Mouse (Mus musculus) limb, embryonic 12.5 days (tissue): Measurements from ENCODE around the gene Wls. TPM values are rescaled to one million over a fixed set of nuclear protein-coding genes. Genes with fewer than 3 reads are reported as not detected.
A peak's percentile ranks its signal among the peaks of the same experiment; 100 is the strongest.

ENCODE experiments used
- ATAC-seq: fragments of 200-750 bp; cut with Nextera tagmentation; 2 replicates; pipeline ENCODE4 v1.8.0; 2017; ENCODE audit warnings: low read depth, moderate TSS enrichment; ENCODE audit not compliant: insufficient number of reproducible peaks, insufficient read depth, low FRiP score, low TSS enrichment
- H3K27ac ChIP-seq: fragments of 300-500 bp; sonication (generic); 2 replicates; pipeline ENCODE4 v1.5.1; 2016; ENCODE audit warnings: mild to moderate bottlenecking, moderate library complexity
- H3K27me3 ChIP-seq: fragments of 300-500 bp; sonication (generic); 2 replicates; pipeline ENCODE4 v1.6.1; 2016; ENCODE audit warnings: mild to moderate bottlenecking, moderate library complexity
- H3K36me3 ChIP-seq: fragments of 300-500 bp; sonication (generic); 2 replicates; pipeline ENCODE4 v1.6.1; 2016; ENCODE audit warnings: mild to moderate bottlenecking, moderate library complexity
- H3K4me1 ChIP-seq: fragments of 300-500 bp; sonication (generic); replicated peaks from 2 replicates; pipeline ENCODE4 v1.6.1; 2016
- H3K4me2 ChIP-seq: fragments of 300-500 bp; sonication (generic); 2 replicates; pipeline ENCODE4 v1.6.1; 2016; ENCODE audit warnings: mild to moderate bottlenecking, moderate library complexity
- H3K4me3 ChIP-seq: fragments of 300-500 bp; sonication (generic); replicated peaks from 2 replicates; pipeline ENCODE4 v1.5.1; 2016; ENCODE audit warnings: mild to moderate bottlenecking
- H3K9ac ChIP-seq: fragments of 300-500 bp; sonication (generic); replicated peaks from 2 replicates; pipeline ENCODE4 v1.6.1; 2016; ENCODE audit warnings: mild to moderate bottlenecking, moderate library complexity
- H3K9me3 ChIP-seq: fragments of 300-500 bp; sonication (generic); 2 replicates; pipeline ENCODE4 v1.6.1; 2016; ENCODE audit warnings: mild to moderate bottlenecking, moderate library complexity
- WGBS: fragments of 180-500 bp; shearing (Covaris S2); methylation state at CpG from one replicate; pipeline ENCODE4 v1.1.7; 2016; 5-methylcytosine and 5-hydroxymethylcytosine counted together
- polyA plus RNA-seq: library from polyadenylated mRNA; unstranded; fragments of >200 nt; fragmentation: Nextera tagmentation; extraction: Ambion mirVana; gene quantifications from 2 replicates; pipeline ENCODE4 v1.2.1, GENCODE M21; 2016

Wls gene
- polyA plus RNA-seq, 1 experiment from 2014 or later: 166 TPM

GRCm38 (mm10) chr3:159857112-159857511 is 17.6 kb downstream of the Wls start:
- H3K9me3 ChIP-seq: no peaks in the 10 kb centered on the region
- no peak overlapping the region for H3K4me2 ChIP-seq
- H3K4me3 ChIP-seq: no peak overlapping the region
- no peak for ATAC-seq
- no peaks in the 10 kb centered on the region for H3K27me3 ChIP-seq
- H3K9ac ChIP-seq: no peak overlapping the region
- no peak overlapping the region for H3K27ac ChIP-seq
- WGBS: 84% methylated on average over 1 of the region's 1 CpGs
- no peaks in the 10 kb centered on the region for H3K36me3 ChIP-seq
- no peaks in the 10 kb centered on the region for H3K4me1 ChIP-seq

- Histone ChIP-seq H3K4me1 (no peaks in the 10 kb centered on the region), H3K27ac (no peak overlapping the region), H3K36me3 (no peaks in the 10 kb centered on the region), H3K27me3 (no peaks in the 10 kb centered on the region), H3K9ac (no peak overlapping the region), H3K4me2 (no peak overlapping the region), H3K9me3 (no peaks in the 10 kb centered on the region), H3K4me3 (no peak overlapping the region)
- WGBS: 95% methylated on average over 1 of the region's 1 CpGs
- ATAC-seq: no peak
Observed at GRCm38 (mm10) chr3:159865691-159866090, 26.2 kb downstream of the Wls start.

- H3K36me3 ChIP-seq: peaks cover 33% of the 10 kb centered on the region
- no peaks in the 10 kb centered on the region for H3K27me3 ChIP-seq
- ATAC-seq: no peak
- no peaks in the 10 kb centered on the region for H3K4me1 ChIP-seq
- no peak overlapping the region for H3K4me2 ChIP-seq
- H3K9me3 ChIP-seq: no peaks in the 10 kb centered on the region
- no peak overlapping the region for H3K9ac ChIP-seq
- H3K4me3 ChIP-seq: no peak overlapping the region
- H3K27ac ChIP-seq: no peak overlapping the region
Observed at GRCm38 (mm10) chr3:159878983-159879382, 39.5 kb downstream of the Wls start.

- Histone ChIP-seq H3K36me3 (peaks cover 4% of the 10 kb centered on the region; the same call in 1 of the 2 replicates), H3K4me2 (no peak overlapping the region), H3K4me1 (peaks cover 13% of the 10 kb centered on the region), H3K4me3 (no peak overlapping the region), H3K27me3 (no peaks in the 10 kb centered on the region), H3K9me3 (no peaks in the 10 kb centered on the region), H3K27ac (no peak overlapping the region), H3K9ac (no peak overlapping the region)
- WGBS: 31% methylated on average over 2 of the region's 2 CpGs
- ATAC-seq: no peak
Observed at GRCm38 (mm10) chr3:159883325-159883724, 43.9 kb downstream of the Wls start.

GRCm38 (mm10) chr3:159884802-159885201 is 45.3 kb downstream of the Wls start:
- H3K9ac ChIP-seq: no peak overlapping the region
- H3K27ac ChIP-seq: peak overlapping the region; percentile 47; the same call in 1 of the 2 replicates
- H3K27me3 ChIP-seq: no peaks in the 10 kb centered on the region
- no peak overlapping the region for H3K4me2 ChIP-seq
- peaks cover 4% of the 10 kb centered on the region; the same call in 1 of the 2 replicates for H3K36me3 ChIP-seq
- H3K4me3 ChIP-seq: no peak overlapping the region
- no peaks in the 10 kb centered on the region for H3K9me3 ChIP-seq
- ATAC-seq: no peak
- H3K4me1 ChIP-seq: peaks cover 13% of the 10 kb centered on the region

GRCm38 (mm10) chr3:159885271-159885670 is 45.8 kb downstream of the Wls start:
- ATAC-seq: peak; percentile 86
- 32% methylated on average over 3 of the region's 3 CpGs for WGBS
- H3K9ac ChIP-seq: no peak overlapping the region
- peaks cover 4% of the 10 kb centered on the region; the same call in 1 of the 2 replicates for H3K36me3 ChIP-seq
- peaks cover 15% of the 10 kb centered on the region for H3K4me1 ChIP-seq
- H3K27ac ChIP-seq: peak overlapping the region; percentile 47; the same call in 1 of the 2 replicates
- H3K4me2 ChIP-seq: no peak overlapping the region
- no peaks in the 10 kb centered on the region for H3K9me3 ChIP-seq
- H3K27me3 ChIP-seq: no peaks in the 10 kb centered on the region
- H3K4me3 ChIP-seq: no peak overlapping the region

GRCm38 (mm10) chr3:159885781-159886400 is 46.4 kb downstream of the Wls start:
- peaks cover under 1% of the 10 kb centered on the region; the same call in 1 of the 2 replicates for H3K36me3 ChIP-seq
- no peak overlapping the region for H3K4me2 ChIP-seq
- H3K4me1 ChIP-seq: peaks cover 21% of the 10 kb centered on the region
- no peak overlapping the region for H3K27ac ChIP-seq
- no peak overlapping the region for H3K4me3 ChIP-seq
- no peak for ATAC-seq
- 32% methylated on average over 1 of the region's 1 CpGs for WGBS
- no peaks in the 10 kb centered on the region for H3K27me3 ChIP-seq
- no peak overlapping the region for H3K9ac ChIP-seq
- no peaks in the 10 kb centered on the region for H3K9me3 ChIP-seq

- H3K4me2 ChIP-seq: no peak overlapping the region
- H3K36me3 ChIP-seq: 0 out of 2 replicates have a peak, but pooled peaks cover 5% of the 10 kb centered on the region
- no peak overlapping the region for H3K9ac ChIP-seq
- H3K4me3 ChIP-seq: no peak overlapping the region
- no peaks in the 10 kb centered on the region for H3K27me3 ChIP-seq
- 58% methylated on average over 5 of the region's 5 CpGs for WGBS
- H3K9me3 ChIP-seq: no peaks in the 10 kb centered on the region
- H3K4me1 ChIP-seq: peaks cover 17% of the 10 kb centered on the region
- ATAC-seq: peak; percentile 72; the same call in 1 of the 2 replicates
- 0 out of 2 replicates have a peak overlapping the region, but pooled peaks have one; percentile 12 for H3K27ac ChIP-seq
Observed at GRCm38 (mm10) chr3:159890176-159891056, 50.9 kb downstream of the Wls start.

GRCm38 (mm10) chr3:159891057-159891752 is 51.7 kb downstream of the Wls start:
- Histone ChIP-seq H3K9me3 (no peaks in the 10 kb centered on the region), H3K9ac (no peak overlapping the region), H3K27me3 (no peaks in the 10 kb centered on the region), H3K4me3 (no peak overlapping the region), H3K4me1 (peaks cover 12% of the 10 kb centered on the region; the same call in 1 of the 2 replicates), H3K27ac (0 out of 2 replicates have a peak overlapping the region, but pooled peaks have one; percentile 12), H3K4me2 (no peak overlapping the region), H3K36me3 (0 out of 2 replicates have a peak, but pooled peaks cover 5% of the 10 kb centered on the region)
- no peak; the same call in 1 of the 2 replicates for ATAC-seq
- WGBS: 93% methylated on average over 8 of the region's 8 CpGs

GRCm38 (mm10) chr3:159907329-159907728 is 67.9 kb downstream of the Wls start:
- H3K27me3 ChIP-seq: no peaks in the 10 kb centered on the region
- H3K4me1 ChIP-seq: no peaks in the 10 kb centered on the region
- no peak overlapping the region for H3K27ac ChIP-seq
- H3K9ac ChIP-seq: no peak overlapping the region
- ATAC-seq: no peak
- no peak overlapping the region for H3K4me2 ChIP-seq
- H3K4me3 ChIP-seq: no peak overlapping the region
- H3K36me3 ChIP-seq: peaks cover 50% of the 10 kb centered on the region
- 100% methylated on average over 1 of the region's 1 CpGs for WGBS
- H3K9me3 ChIP-seq: no peaks in the 10 kb centered on the region
